Mouse (Mus musculus) embryonic facial prominence, embryonic 13.5 days (tissue): ENCODE measurements around the gene Stk11ip. TPM values are rescaled to one million over a fixed set of nuclear protein-coding genes. Genes with fewer than 3 reads are reported as not detected.

Experiments used
- ATAC-seq: fragments of 200-750 bp; cut with Nextera tagmentation; 2 replicates; pipeline ENCODE4 v1.8.0; 2017; ENCODE audit warnings: low read depth; ENCODE audit not compliant: insufficient number of reproducible peaks, insufficient read depth, low FRiP score, low TSS enrichment
- H3K27ac ChIP-seq: fragments of 300-500 bp; sonication (generic); 2 replicates; pipeline ENCODE4 v1.5.1; 2015; ENCODE audit warnings: moderate library complexity, mild to moderate bottlenecking, inconsistent platforms
- H3K27me3 ChIP-seq: fragments of 300-500 bp; sonication (generic); 2 replicates; pipeline ENCODE4 v1.6.1; 2015; ENCODE audit warnings: mild to moderate bottlenecking, inconsistent platforms
- H3K36me3 ChIP-seq: fragments of 300-500 bp; sonication (generic); 2 replicates; pipeline ENCODE4 v1.6.1; 2015; ENCODE audit warnings: mild to moderate bottlenecking, inconsistent platforms
- H3K4me1 ChIP-seq: fragments of 300-500 bp; sonication (generic); 2 replicates; pipeline ENCODE4 v1.6.1; 2015; ENCODE audit warnings: inconsistent platforms
- H3K4me2 ChIP-seq: fragments of 300-500 bp; sonication (generic); 2 replicates; pipeline ENCODE4 v1.6.1; 2015; ENCODE audit warnings: moderate library complexity, mild to moderate bottlenecking, inconsistent platforms
- H3K4me3 ChIP-seq: fragments of 300-500 bp; sonication (generic); 2 replicates; pipeline ENCODE4 v1.5.1; 2015; ENCODE audit warnings: mild to moderate bottlenecking, inconsistent platforms
- H3K9ac ChIP-seq: fragments of 300-500 bp; sonication (generic); 2 replicates; pipeline ENCODE4 v1.6.1; 2015; ENCODE audit warnings: mild to moderate bottlenecking, inconsistent platforms
- H3K9me3 ChIP-seq: fragments of 300-500 bp; sonication (generic); 2 replicates; pipeline ENCODE4 v1.6.1; 2016; ENCODE audit warnings: inconsistent platforms
- WGBS: fragments of 180-500 bp; shearing (Covaris S2); methylation state at CpG from one replicate; pipeline ENCODE4 v1.1.7; 2015; ENCODE audit warnings: mixed read lengths; 5-methylcytosine and 5-hydroxymethylcytosine counted together
- polyA plus RNA-seq: library from polyadenylated mRNA; unstranded; fragments of >200 nt; fragmentation: Nextera tagmentation; extraction: Ambion mirVana; gene quantifications from 2 replicates; pipeline ENCODE4 v1.2.1, GENCODE M21; 2015

Gene Stk11ip
- polyA plus RNA-seq, 1 experiment from 2014 or later = 22.0 TPM

DNA sequence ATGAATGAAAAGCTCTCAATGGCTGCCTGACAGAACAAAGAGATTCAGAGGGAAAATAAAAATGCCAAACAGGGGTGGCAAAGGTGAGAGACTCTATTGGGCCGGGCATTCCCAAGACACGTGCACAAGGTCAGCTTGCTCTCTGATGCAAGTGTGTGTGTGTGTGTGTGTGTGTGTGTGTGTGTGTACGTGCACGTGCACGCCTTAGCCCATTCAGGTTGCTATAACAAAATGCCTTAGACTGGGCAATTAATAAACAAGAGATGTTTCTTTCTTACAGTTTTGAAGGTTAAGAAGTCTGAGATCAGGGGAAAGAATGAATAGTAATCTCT, 61.3 kb downstream of the Stk11ip start:
- H3K4me3 ChIP-seq = no peak overlapping the region
- H3K27ac ChIP-seq = no peak overlapping the region; the same call in 1 of the 2 replicates
- H3K36me3 ChIP-seq = no peaks in the 10 kb centered on the region
- no peaks in the 10 kb centered on the region for H3K27me3 ChIP-seq
- no peaks in the 10 kb centered on the region for H3K9me3 ChIP-seq
- H3K4me2 ChIP-seq = no peak overlapping the region
- ATAC-seq = no peak
- H3K4me1 ChIP-seq = peaks cover 21% of the 10 kb centered on the region; the same call in 1 of the 2 replicates
- 79% methylated on average over 5 of the region's 5 CpGs for WGBS
- no peak overlapping the region for H3K9ac ChIP-seq

DNA sequence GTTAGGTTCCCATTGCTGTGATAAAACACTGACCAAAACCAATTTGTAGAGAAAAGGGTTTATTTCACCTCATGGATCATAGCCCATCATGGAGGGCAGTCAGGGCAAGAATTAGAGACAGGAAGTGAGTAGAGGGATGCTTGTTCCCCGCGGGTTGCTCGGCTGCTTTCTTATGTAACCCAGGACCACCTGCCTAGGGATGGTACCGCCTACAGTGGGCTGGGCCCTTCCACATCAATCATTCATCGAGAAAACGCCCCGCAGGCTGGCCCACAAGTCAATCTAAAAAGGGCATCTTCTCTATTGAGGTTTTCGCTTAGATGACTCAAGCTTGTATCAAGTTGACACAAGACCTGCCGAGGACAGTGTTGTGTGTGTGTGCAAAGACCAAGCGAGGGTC, 61.7 kb downstream of the Stk11ip start:
- Histone ChIP-seq H3K36me3 (no peaks in the 10 kb centered on the region), H3K4me1 (peaks cover 22% of the 10 kb centered on the region; the same call in 1 of the 2 replicates), H3K27ac (no peak overlapping the region), H3K4me2 (no peak overlapping the region), H3K9me3 (no peaks in the 10 kb centered on the region), H3K27me3 (no peaks in the 10 kb centered on the region), H3K4me3 (no peak overlapping the region), H3K9ac (no peak overlapping the region)
- 72% methylated on average over 10 of the region's 10 CpGs for WGBS
- no peak for ATAC-seq

DNA sequence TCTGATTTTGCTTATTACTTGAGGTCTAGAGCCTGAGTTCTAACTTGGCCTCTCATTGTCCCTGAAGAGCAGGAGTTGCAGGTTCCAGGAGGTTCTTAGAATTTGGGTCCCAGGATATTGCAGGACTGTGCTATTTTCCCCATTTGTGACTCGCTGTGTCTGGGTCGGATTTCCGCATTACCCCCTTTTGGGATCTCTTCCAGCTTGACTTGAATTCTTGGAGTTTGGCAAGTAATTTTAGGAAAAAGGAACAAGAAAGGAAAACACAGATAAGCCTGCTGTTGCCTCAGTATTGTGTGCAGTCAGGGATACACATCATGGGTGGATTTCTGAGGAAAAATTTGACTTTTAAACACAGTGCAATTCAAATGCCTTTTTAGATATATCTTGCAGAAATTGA, 65.5 kb downstream of the Stk11ip start:
- ATAC-seq = no peak
- H3K27ac ChIP-seq = no peak overlapping the region
- peaks cover 32% of the 10 kb centered on the region for H3K4me1 ChIP-seq
- H3K27me3 ChIP-seq = no peaks in the 10 kb centered on the region
- 82% methylated on average over 3 of the region's 3 CpGs for WGBS
- H3K36me3 ChIP-seq = no peaks in the 10 kb centered on the region
- H3K4me2 ChIP-seq = no peak overlapping the region
- no peaks in the 10 kb centered on the region for H3K9me3 ChIP-seq
- H3K4me3 ChIP-seq = no peak overlapping the region
- no peak overlapping the region for H3K9ac ChIP-seq

Other genes starting within 250 kb of the Stk11ip start
- 1.7 and 2.1 TPM in 2 replicates for gene Resp18, start 243.1 kb upstream of the Stk11ip start, polyA plus RNA-seq
- 110 and 112 TPM in 2 replicates for gene Dnpep, start 203.5 kb upstream of the Stk11ip start, polyA plus RNA-seq
- 9.9 and 13.8 TPM in 2 replicates for gene Des, start 161.2 kb upstream of the Stk11ip start, polyA plus RNA-seq
- 16.1 and 17.0 TPM in 2 replicates for gene Speg, start 146.2 kb upstream of the Stk11ip start, polyA plus RNA-seq
- gene Gmppa, start 85.6 kb upstream of the Stk11ip start, polyA plus RNA-seq = 74.2 and 83.0 TPM in 2 replicates
- 0.30 and 0.45 TPM in 2 replicates for gene Asic4, start 71.1 kb upstream of the Stk11ip start, polyA plus RNA-seq
- gene Chpf, start 42.2 kb upstream of the Stk11ip start, polyA plus RNA-seq = 30.6 and 31.5 TPM in 2 replicates
- 1.1 and 1.5 TPM in 2 replicates for gene Tmem198, start 42.0 kb upstream of the Stk11ip start, polyA plus RNA-seq
- gene Obsl1, start 15.1 kb upstream of the Stk11ip start, polyA plus RNA-seq = 62.3 and 67.1 TPM in 2 replicates
- gene Inha, start 14.5 kb upstream of the Stk11ip start, polyA plus RNA-seq = 12.3 and 13.2 TPM in 2 replicates
- gene Slc4a3, start 24.7 kb downstream of the Stk11ip start, polyA plus RNA-seq = 27.0 and 37.1 TPM in 2 replicates